14 mouse cellular contexts compared by ENCODE assay signal in genomic region chr7:144407675-144408074, GRCm38 (mm10).
DNase-seq lines count a peak whose midpoint lies in the region; ATAC-seq and TF ChIP-seq lines count a peak whose summit lies in the region.
"Had no signal": no experiment of that assay in that cellular context is flagged by ENCODE, and none has a peak within 500 bp of the region (broad histone marks: within the 10 kb centered on the region; RNA-seq: fewer than 3 reads in every experiment).

No protein-coding gene starts in this region.

- H3K27ac ChIP-seq in midbrain, embryonic 10.5 days (replicated peaks): peak overlapping the region; percentile 33; the same call in 1 of the 2 replicates
- no peak overlapping the region for H3K27ac ChIP-seq in midbrain, embryonic 15.5 days
- H3K27ac ChIP-seq in liver, postnatal 0 days (ENCODE audit: low read depth): no peak overlapping the region
- H3K27ac ChIP-seq: midbrain, embryonic 12.5 days had no signal

- no peaks in the 10 kb centered on the region for H3K9me3 ChIP-seq in midbrain, embryonic 10.5 days (replicated peaks)
- no peaks in the 10 kb centered on the region for H3K9me3 ChIP-seq in midbrain, embryonic 15.5 days
- no peaks in the 10 kb centered on the region for H3K9me3 ChIP-seq in liver, postnatal 0 days (ENCODE audit: low read length)
- H3K9me3 ChIP-seq: midbrain, embryonic 12.5 days had no signal

- TF ChIP-seq CTCF in liver, postnatal 0 days (IDR thresholded peaks at IDR 0.05; ENCODE audit: low read depth): no peak

- peaks cover 12% of the 10 kb centered on the region for H3K4me1 ChIP-seq in midbrain, embryonic 10.5 days
- peaks cover 3% of the 10 kb centered on the region; the same call in 1 of the 2 replicates for H3K4me1 ChIP-seq in midbrain, embryonic 15.5 days
- no peaks in the 10 kb centered on the region for H3K4me1 ChIP-seq in liver, postnatal 0 days (ENCODE audit: insufficient read depth)

- WGBS in midbrain, embryonic 10.5 days: 81% methylated on average over 4 of the region's 4 CpGs
- 79% methylated on average over 4 of the region's 4 CpGs for WGBS in midbrain, embryonic 15.5 days
- WGBS in liver, postnatal 0 days (ENCODE audit: insufficient replicate concordance): 66% methylated on average over 4 of the region's 4 CpGs

- no peak overlapping the region for H3K4me3 ChIP-seq in midbrain, embryonic 10.5 days
- H3K4me3 ChIP-seq in midbrain, embryonic 15.5 days: no peak overlapping the region
- H3K4me3 ChIP-seq in liver, postnatal 0 days (ENCODE audit: low read depth, low read length): no peak overlapping the region
- H3K4me3 ChIP-seq: midbrain, embryonic 12.5 days had no signal

- peaks cover 25% of the 10 kb centered on the region for H3K36me3 ChIP-seq in midbrain, embryonic 10.5 days
- no peaks in the 10 kb centered on the region for H3K36me3 ChIP-seq in midbrain, embryonic 15.5 days (replicated peaks)
- H3K36me3 ChIP-seq in liver, postnatal 0 days (replicated peaks; ENCODE audit: insufficient read depth, low read length): peaks cover 3% of the 10 kb centered on the region; the same call in 1 of the 2 replicates

- no peak for TF ChIP-seq EP300 in liver, postnatal 0 days (IDR thresholded peaks at IDR 0.05; ENCODE audit: low read depth)

- no peak for ATAC-seq in midbrain, embryonic 15.5 days (replicated peaks)
- no peak for ATAC-seq in liver, postnatal 0 days
- ATAC-seq: Patski had no signal

- no peaks in the 10 kb centered on the region for H3K27me3 ChIP-seq in midbrain, embryonic 10.5 days (ENCODE audit: low read depth, poor library complexity, severe bottlenecking)
- H3K27me3 ChIP-seq in midbrain, embryonic 15.5 days (replicated peaks): no peaks in the 10 kb centered on the region
- H3K27me3 ChIP-seq in liver, postnatal 0 days (ENCODE audit: insufficient read depth, low read length): no peaks in the 10 kb centered on the region
- H3K27me3 ChIP-seq: midbrain, embryonic 12.5 days; Patski had no signal

- no peak overlapping the region for H3K4me2 ChIP-seq in midbrain, embryonic 15.5 days
- no peak overlapping the region for H3K4me2 ChIP-seq in liver, postnatal 0 days (ENCODE audit: low read depth, low read length)
- H3K4me2 ChIP-seq: midbrain, embryonic 12.5 days had no signal

- peak; percentile 18 to 25 for DNase-seq in cerebellum, postnatal 25 days
- no peak for DNase-seq in cerebellum, adult 18-20 months
- peak; percentile 48 for DNase-seq in layer of hippocampus, adult 11-12 months (ENCODE audit: low spot score)
- DNase-seq in layer of hippocampus, adult 8-10 months (ENCODE audit: low spot score in 2 of 2): no peak
- no peak for DNase-seq in midbrain, embryonic 10.5 days (ENCODE audit: low spot score)
- DNase-seq in telencephalon, adult 2 months (ENCODE audit: low read depth, low spot score): peak; percentile 60
- DNase-seq in liver, postnatal 0 days: no peak
- DNase-seq: cerebellum, adult 2 months; heart, postnatal 36 days; kidney, adult 18-20 months; kidney, postnatal 36 days had no signal

- H3K9ac ChIP-seq in midbrain, embryonic 15.5 days: no peak overlapping the region
- H3K9ac ChIP-seq in liver, postnatal 0 days (replicated peaks): no peak overlapping the region
- H3K9ac ChIP-seq: midbrain, embryonic 12.5 days had no signal

Comparison
In these comparisons a context has a peak if more than half of its experiments do, and no peak if none do; other contexts are left out.
1. DNase-seq: peak in cerebellum, postnatal 25 days (2 of 2), layer of hippocampus, adult 11-12 months (single experiment) and telencephalon, adult 2 months (single experiment); none in cerebellum, adult 18-20 months (0 of 2), layer of hippocampus, adult 8-10 months (0 of 2), midbrain, embryonic 10.5 days (single experiment) and liver, postnatal 0 days (single experiment).